Mouse (Mus musculus): ENCODE results near the gene Rdh16f1. TPM values are rescaled to one million over a fixed set of nuclear protein-coding genes. Genes with fewer than 3 reads are reported as not detected.

The Rdh16f1 gene
- polyA plus RNA-seq (2012; rRNA removed) (0.03 and 0.06 TPM in 2 replicates), polyA plus RNA-seq (2014; fragmentation: Nextera tagmentation; extraction: Ambion mirVana) (0.11 TPM in 1 of 2 replicates, not detected in the other)

- ATAC-seq (ENCODE audit: insufficient read depth) (peak; percentile 38; the same call in 1 of the 2 replicates), DNase-seq (ENCODE audit: low read depth in 3 of 3, low spot score in 3 of 3) (no peak)
- H3K9ac ChIP-seq (replicated peaks), result no peak within 1 kb of the TSS
- H3K4me1 ChIP-seq (replicated peaks; ENCODE audit: control insufficient read depth in 2 of 2, insufficient read depth in 2 of 2, low read length in 1 of 2), result peaks cover 10 to 28% of the 10 kb centered on the region in 2 experiments
- no peak within 1 kb of the TSS for H3K4me2 ChIP-seq (ENCODE audit: low read depth)
- TF ChIP-seq CTCF (IDR thresholded peaks at IDR 0.05; ENCODE audit: low read depth), result no peak
- no peak for TF ChIP-seq EP300 (IDR thresholded peaks at IDR 0.05; ENCODE audit: low read depth)
- H3K9me3 ChIP-seq (ENCODE audit: control insufficient read depth, low read length), result no peaks in the 10 kb centered on the region
- no peak within 1 kb of the TSS for H3K4me3 ChIP-seq (ENCODE audit: insufficient read depth in 1 of 2, low read depth in 2 of 2, low read length in 2 of 2)
- H3K36me3 ChIP-seq (replicated peaks; ENCODE audit: control insufficient read depth, insufficient read depth, low read depth), result no peaks in the 10 kb centered on the region
- H3K27me3 ChIP-seq (ENCODE audit: control insufficient read depth, insufficient read depth, low read length), result no peaks in the 10 kb centered on the region
- H3K27ac ChIP-seq, result no peak within 1 kb of the TSS
- WGBS (ENCODE audit: insufficient replicate concordance), result 55% methylated on average over 9 of the region's 9 CpGs
These were observed at the start of gene Rdh16f1, which contains the start of gene Rdh1 for GRCm38 (mm10) chr10:127759181-127760110. TSS of gene Rdh16f1 (plus strand) at chr10:127759787. TSS of gene Rdh1 (plus strand) at chr10:127759721.

- H3K4me3 ChIP-seq (ENCODE audit: insufficient read depth in 1 of 2, low read depth in 2 of 2, low read length in 2 of 2), result no peak overlapping the region
- 68% methylated on average over 13 of the region's 13 CpGs for WGBS (ENCODE audit: insufficient replicate concordance)
- H3K4me1 ChIP-seq (replicated peaks; ENCODE audit: control insufficient read depth in 2 of 2, insufficient read depth in 2 of 2, low read length in 1 of 2), result peaks cover 0 to 3% of the 10 kb centered on the region in 2 experiments; a peak in 2 of 4 replicates
- no peaks in the 10 kb centered on the region for H3K27me3 ChIP-seq (ENCODE audit: control insufficient read depth, insufficient read depth, low read length)
- DNase-seq (ENCODE audit: low read depth in 3 of 3, low spot score in 3 of 3) (no peak), ATAC-seq (ENCODE audit: insufficient read depth) (no peak)
- no peak overlapping the region for H3K27ac ChIP-seq
- H3K9me3 ChIP-seq (ENCODE audit: control insufficient read depth, low read length), result no peaks in the 10 kb centered on the region
- no peaks in the 10 kb centered on the region for H3K36me3 ChIP-seq (replicated peaks; ENCODE audit: control insufficient read depth, insufficient read depth, low read depth)
- H3K9ac ChIP-seq (replicated peaks), result no peak overlapping the region
- H3K4me2 ChIP-seq (ENCODE audit: low read depth), result no peak overlapping the region
- TF ChIP-seq CTCF (IDR thresholded peaks at IDR 0.05; ENCODE audit: low read depth), result no peak
- TF ChIP-seq EP300 (IDR thresholded peaks at IDR 0.05; ENCODE audit: low read depth), result no peak
These were observed 49.3 kb upstream of the Rdh16f1 start for GRCm38 (mm10) chr10:127710331-127710730.

GRCm38 (mm10) chr10:127712736-127713135 is 46.9 kb upstream of the Rdh16f1 start:
- DNase-seq (ENCODE audit: low read depth in 3 of 3, low spot score in 3 of 3) (no peak), ATAC-seq (ENCODE audit: insufficient read depth) (no peak)
- no peak overlapping the region for H3K27ac ChIP-seq
- no peaks in the 10 kb centered on the region for H3K36me3 ChIP-seq (replicated peaks; ENCODE audit: control insufficient read depth, insufficient read depth, low read depth)
- H3K9me3 ChIP-seq (ENCODE audit: control insufficient read depth, low read length), result no peaks in the 10 kb centered on the region
- no peak overlapping the region for H3K4me3 ChIP-seq (ENCODE audit: insufficient read depth in 1 of 2, low read depth in 2 of 2, low read length in 2 of 2)
- TF ChIP-seq EP300 (IDR thresholded peaks at IDR 0.05; ENCODE audit: low read depth), result no peak
- no peak for TF ChIP-seq CTCF (IDR thresholded peaks at IDR 0.05; ENCODE audit: low read depth)
- no peak overlapping the region for H3K4me2 ChIP-seq (ENCODE audit: low read depth)
- 64% methylated on average over 6 of the region's 6 CpGs for WGBS (ENCODE audit: insufficient replicate concordance)
- H3K27me3 ChIP-seq (ENCODE audit: control insufficient read depth, insufficient read depth, low read length), result no peaks in the 10 kb centered on the region
- H3K9ac ChIP-seq (replicated peaks), result no peak overlapping the region
- H3K4me1 ChIP-seq (replicated peaks; ENCODE audit: control insufficient read depth in 2 of 2, insufficient read depth in 2 of 2, low read length in 1 of 2), result no peaks in the 10 kb centered on the region

GRCm38 (mm10) chr10:127721671-127722418 is 37.7 kb upstream of the Rdh16f1 start:
- ATAC-seq (ENCODE audit: insufficient read depth) (no peak), DNase-seq (ENCODE audit: low read depth in 3 of 3, low spot score in 3 of 3) (no peak)
- no peaks in the 10 kb centered on the region for H3K9me3 ChIP-seq (ENCODE audit: control insufficient read depth, low read length)
- no peak overlapping the region for H3K4me2 ChIP-seq (ENCODE audit: low read depth)
- H3K9ac ChIP-seq (replicated peaks), result no peak overlapping the region
- WGBS (ENCODE audit: insufficient replicate concordance), result 28% methylated on average over 20 of the region's 20 CpGs
- H3K4me3 ChIP-seq (ENCODE audit: insufficient read depth in 1 of 2, low read depth in 2 of 2, low read length in 2 of 2), result no peak overlapping the region
- TF ChIP-seq EP300 (IDR thresholded peaks at IDR 0.05; ENCODE audit: low read depth) (no peak), CTCF (IDR thresholded peaks at IDR 0.05; ENCODE audit: low read depth) (no peak)
- peaks cover 17% of the 10 kb centered on the region for H3K27me3 ChIP-seq (ENCODE audit: control insufficient read depth, insufficient read depth, low read length)
- no peak overlapping the region for H3K27ac ChIP-seq
- no peaks in the 10 kb centered on the region for H3K36me3 ChIP-seq (replicated peaks; ENCODE audit: control insufficient read depth, insufficient read depth, low read depth)
- peaks cover 0 to 7% of the 10 kb centered on the region in 2 experiments; a peak in 2 of 4 replicates for H3K4me1 ChIP-seq (replicated peaks; ENCODE audit: control insufficient read depth in 2 of 2, insufficient read depth in 2 of 2, low read length in 1 of 2)
